Mouse (Mus musculus) heart, embryonic 16.5 days (tissue): ENCODE data around the gene Gm20388. TPM values are rescaled to one million over a fixed set of nuclear protein-coding genes. Genes with fewer than 3 reads are reported as not detected.

ENCODE experiments used
- ATAC-seq: fragments of 200-750 bp; cut with Nextera tagmentation; replicated peaks from 2 replicates; pipeline ENCODE4 v1.8.0; 2017; ENCODE audit warnings: moderate number of reproducible peaks; ENCODE audit not compliant: insufficient read depth, low FRiP score; ENCODE audit errors: extremely low read depth
- H3K27ac ChIP-seq: fragments of 300-500 bp; sonication (generic); 2 replicates; pipeline ENCODE4 v1.5.1; 2014; ENCODE audit warnings: mild to moderate bottlenecking, low read length, control low read depth, moderate library complexity
- H3K27me3 ChIP-seq: fragments of 300-500 bp; sonication (generic); 2 replicates; pipeline ENCODE4 v1.6.1; 2014; ENCODE audit warnings: low read length, mixed read lengths; ENCODE audit not compliant: control insufficient read depth, insufficient read depth
- H3K36me3 ChIP-seq: fragments of 300-500 bp; sonication (generic); 2 replicates; pipeline ENCODE4 v1.6.1; 2014; ENCODE audit not compliant: control insufficient read depth, insufficient read depth
- H3K4me1 ChIP-seq: fragments of 300-500 bp; sonication (generic); 2 replicates; pipeline ENCODE4 v1.6.1; 2014; ENCODE audit warnings: low read length, mixed read lengths; ENCODE audit not compliant: control insufficient read depth, insufficient read depth
- H3K4me2 ChIP-seq: fragments of 300-500 bp; sonication (generic); 2 replicates; pipeline ENCODE4 v1.6.1; 2014; ENCODE audit warnings: low read depth, mild to moderate bottlenecking, control low read depth, low read length
- H3K4me3 ChIP-seq: fragments of 300-500 bp; sonication (generic); 2 replicates; pipeline ENCODE4 v1.5.1; 2014; ENCODE audit warnings: mild to moderate bottlenecking, control low read depth, low read length
- H3K9ac ChIP-seq: fragments of 300-500 bp; sonication (generic); 2 replicates; pipeline ENCODE4 v1.6.1; 2014; ENCODE audit warnings: low read length, control low read depth
- H3K9me3 ChIP-seq: fragments of 300-500 bp; sonication (generic); replicated peaks from 2 replicates; pipeline ENCODE4 v1.6.1; 2016; ENCODE audit warnings: low read length; ENCODE audit not compliant: control insufficient read depth
- WGBS: fragments of 180-500 bp; shearing (Covaris S2); extraction: QIAGEN DNeasy Blood & Tissue Kit; methylation state at CpG from one replicate; pipeline ENCODE4 v1.1.7; 2014; 5-methylcytosine and 5-hydroxymethylcytosine counted together
- polyA plus RNA-seq: library from polyadenylated mRNA; unstranded; fragments of >200 nt; fragmentation: Nextera tagmentation; extraction: Ambion mirVana; gene quantifications from 2 replicates; pipeline ENCODE4 v1.2.1, GENCODE M21; 2015

Gene Gm20388
- polyA plus RNA-seq, 1 experiment from 2014 or later, result 4.5 TPM

DNA sequence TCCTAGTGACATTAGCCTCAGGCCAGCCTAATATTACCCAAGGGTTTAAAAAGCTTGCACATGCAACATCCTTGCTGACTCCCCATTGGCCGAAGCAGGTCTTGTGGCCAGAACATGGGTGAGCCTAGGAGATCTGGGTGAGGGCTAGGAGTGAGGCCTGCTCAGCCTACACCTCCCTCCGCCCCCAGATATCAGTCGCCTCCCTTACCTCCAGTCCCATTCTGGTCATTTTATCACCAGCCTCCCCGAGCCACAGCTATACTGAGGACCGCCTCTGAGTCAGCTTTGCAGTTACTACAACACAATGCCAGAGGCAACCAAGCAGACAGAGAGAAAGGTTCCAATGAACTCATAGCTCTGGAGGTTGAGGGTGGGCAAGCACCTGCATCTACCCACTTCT, 2365.7 kb downstream of the Gm20388 start:
- WGBS, result 83% methylated on average over 5 of the region's 5 CpGs
- Histone ChIP-seq H3K9ac (no peak overlapping the region), H3K4me3 (no peak overlapping the region), H3K27ac (no peak overlapping the region), H3K9me3 (no peaks in the 10 kb centered on the region), H3K27me3 (no peaks in the 10 kb centered on the region), H3K36me3 (no peaks in the 10 kb centered on the region), H3K4me2 (no peak overlapping the region), H3K4me1 (peaks cover 23% of the 10 kb centered on the region)
- no peak for ATAC-seq

DNA sequence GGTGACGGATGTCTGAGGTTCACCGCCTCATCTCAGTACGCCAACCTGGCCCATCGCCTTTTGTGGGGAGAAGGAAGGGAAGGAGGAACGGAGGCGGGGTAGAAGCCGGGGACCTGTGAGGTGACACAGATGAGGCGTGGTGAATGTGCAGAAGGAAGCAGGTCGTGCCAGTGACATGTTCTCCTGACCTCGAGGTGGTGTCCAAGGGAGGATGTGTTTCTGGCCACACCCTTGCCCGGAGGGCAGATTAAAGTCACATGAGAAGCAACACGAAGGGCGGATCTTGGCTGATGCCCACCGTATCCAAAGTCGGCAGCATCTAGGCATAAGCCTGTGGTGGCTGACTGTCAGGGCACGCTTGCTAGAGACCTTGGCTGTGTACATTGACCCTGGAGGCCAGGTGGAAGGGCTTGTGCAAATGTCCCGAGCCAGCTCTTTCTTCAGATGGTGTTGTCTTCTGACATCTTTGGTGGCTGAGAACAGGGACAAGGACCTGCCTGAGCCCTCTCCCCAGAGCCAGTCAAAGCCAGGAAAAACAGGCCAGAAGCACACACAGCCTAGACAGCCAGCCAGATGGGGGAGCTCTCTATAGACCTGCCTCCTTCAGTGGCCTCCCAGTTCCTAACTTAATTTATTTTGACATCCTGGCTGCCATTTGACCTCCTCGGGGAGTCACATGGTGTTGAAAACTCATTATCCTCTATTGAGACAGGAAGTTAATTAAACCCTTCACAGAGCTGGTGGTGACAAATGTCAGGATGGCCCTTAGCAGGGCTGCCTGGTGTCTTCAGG, 2366.8 kb downstream of the Gm20388 start:
- no peak overlapping the region for H3K4me2 ChIP-seq
- H3K4me3 ChIP-seq, result no peak overlapping the region
- no peaks in the 10 kb centered on the region for H3K9me3 ChIP-seq
- no peaks in the 10 kb centered on the region for H3K27me3 ChIP-seq
- no peaks in the 10 kb centered on the region for H3K36me3 ChIP-seq
- H3K4me1 ChIP-seq, result peaks cover 23% of the 10 kb centered on the region
- H3K9ac ChIP-seq, result no peak overlapping the region
- no peak overlapping the region for H3K27ac ChIP-seq
- ATAC-seq, result no peak
- 74% methylated on average over 18 of the region's 18 CpGs for WGBS

DNA sequence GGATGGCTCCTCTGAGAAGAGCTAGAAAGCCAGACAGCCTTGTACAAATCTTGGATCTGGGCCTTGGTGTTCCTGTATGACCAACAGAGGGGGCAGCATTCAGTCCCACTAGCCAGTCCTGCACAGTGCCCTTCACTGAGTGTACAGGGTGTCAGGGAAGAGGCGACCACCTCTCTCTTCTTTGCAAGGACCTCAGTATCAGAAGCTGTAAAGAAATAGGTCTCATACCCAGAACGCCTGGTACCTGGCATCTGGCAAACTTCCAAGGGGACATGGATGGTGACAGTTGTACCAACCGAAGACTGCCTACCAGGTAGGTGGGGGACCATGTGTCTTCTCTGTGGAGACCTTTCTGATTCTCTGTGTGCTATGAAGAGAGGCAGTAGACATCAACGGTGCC, 2369.5 kb downstream of the Gm20388 start:
- no peaks in the 10 kb centered on the region for H3K27me3 ChIP-seq
- H3K4me2 ChIP-seq, result no peak overlapping the region
- H3K4me3 ChIP-seq, result no peak overlapping the region
- H3K27ac ChIP-seq, result no peak overlapping the region
- WGBS, result 68% methylated on average over 4 of the region's 4 CpGs
- peaks cover 22% of the 10 kb centered on the region for H3K4me1 ChIP-seq
- ATAC-seq, result no peak
- H3K9me3 ChIP-seq, result no peaks in the 10 kb centered on the region
- H3K36me3 ChIP-seq, result no peaks in the 10 kb centered on the region
- H3K9ac ChIP-seq, result no peak overlapping the region

DNA sequence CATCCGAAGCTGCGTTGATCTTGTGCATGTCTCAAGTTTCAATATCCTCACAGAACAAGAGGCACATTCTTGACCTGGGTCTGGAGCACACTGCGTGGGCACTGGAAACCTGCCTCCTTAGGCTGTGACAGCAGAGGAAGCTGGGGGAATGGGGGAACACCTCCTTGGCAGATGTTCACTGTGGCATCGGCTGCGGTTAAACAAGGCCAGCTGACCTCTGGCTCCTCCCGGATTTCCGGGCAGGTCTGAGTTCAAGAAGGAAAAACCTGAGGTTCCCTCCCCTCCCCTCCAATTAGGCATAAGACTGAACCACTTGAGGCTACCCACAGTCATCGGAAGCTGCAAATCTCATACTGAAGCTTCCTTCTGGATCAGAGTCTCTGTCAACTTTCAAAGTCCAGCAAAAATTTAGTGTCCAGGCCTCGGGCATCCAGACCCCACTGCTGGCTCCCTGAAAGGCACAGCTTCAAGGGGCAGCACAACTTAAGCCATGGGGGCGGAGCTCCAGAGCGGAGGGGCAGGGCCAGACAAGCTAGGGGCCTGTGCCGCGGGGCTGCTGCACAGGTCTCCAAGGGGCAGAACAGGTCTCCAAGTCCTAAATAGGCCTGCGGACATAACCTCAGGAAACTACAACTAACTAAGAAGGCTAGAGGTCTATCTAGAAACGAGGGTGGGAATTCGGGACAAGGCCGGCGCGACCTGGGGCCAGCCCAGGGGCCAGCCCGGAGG, 2370.1 kb downstream of the Gm20388 start:
- H3K4me3 ChIP-seq, result peak overlapping the region; percentile 52
- H3K27me3 ChIP-seq, result no peaks in the 10 kb centered on the region
- H3K27ac ChIP-seq, result peak overlapping the region; percentile 67
- peak; percentile 2; the same call in 1 of the 2 replicates for ATAC-seq
- peaks cover 25% of the 10 kb centered on the region for H3K4me1 ChIP-seq
- 9% methylated on average over 20 of the region's 20 CpGs for WGBS
- no peaks in the 10 kb centered on the region for H3K9me3 ChIP-seq
- H3K4me2 ChIP-seq, result peak overlapping the region; percentile 61
- peak overlapping the region; percentile 54 for H3K9ac ChIP-seq
- H3K36me3 ChIP-seq, result no peaks in the 10 kb centered on the region

DNA sequence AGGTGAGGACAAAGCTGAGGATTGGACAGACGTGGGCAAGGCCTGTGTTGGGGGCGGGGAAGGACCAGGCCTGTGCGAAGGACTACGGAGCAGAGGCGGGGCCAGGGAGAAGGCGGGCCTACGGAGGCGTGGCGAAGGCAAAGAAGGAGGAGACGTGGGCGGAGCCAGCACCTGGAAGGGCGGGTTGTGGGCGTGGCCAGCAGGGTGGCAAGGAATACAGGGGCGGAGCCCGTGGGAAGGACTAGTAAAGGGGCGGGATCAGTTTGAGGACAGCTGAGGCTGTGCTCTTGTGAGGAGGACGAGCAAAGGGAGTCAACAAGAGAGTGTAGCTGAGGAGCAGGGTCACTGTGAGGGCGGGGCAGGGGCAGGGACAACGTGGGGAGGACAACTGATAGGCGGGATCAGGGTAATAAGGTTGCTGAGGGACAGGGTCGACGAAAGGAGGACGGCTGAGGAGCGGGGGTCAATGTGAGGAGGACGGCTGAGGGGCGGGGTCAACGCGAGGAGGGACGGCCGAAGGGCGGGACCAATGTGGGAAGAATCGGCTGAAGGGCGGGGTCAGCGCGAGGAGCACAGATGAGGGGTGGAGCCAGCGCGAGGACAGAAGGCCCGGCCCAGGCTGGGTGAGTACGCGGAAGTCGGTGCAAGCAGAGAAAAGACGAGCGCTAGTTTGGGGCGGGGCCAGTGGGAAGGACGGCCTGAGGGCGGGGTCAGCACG, 2370.8 kb downstream of the Gm20388 start:
- Histone ChIP-seq H3K4me2 (peak overlapping the region; percentile 61), H3K9me3 (no peaks in the 10 kb centered on the region), H3K27ac (peak overlapping the region; percentile 78), H3K36me3 (no peaks in the 10 kb centered on the region), H3K9ac (peak overlapping the region; percentile 59), H3K4me3 (peak overlapping the region; percentile 67), H3K4me1 (peaks cover 30% of the 10 kb centered on the region), H3K27me3 (no peaks in the 10 kb centered on the region)
- ATAC-seq, result peak; percentile 90
- under 1% methylated on average over 47 of the region's 47 CpGs for WGBS

DNA sequence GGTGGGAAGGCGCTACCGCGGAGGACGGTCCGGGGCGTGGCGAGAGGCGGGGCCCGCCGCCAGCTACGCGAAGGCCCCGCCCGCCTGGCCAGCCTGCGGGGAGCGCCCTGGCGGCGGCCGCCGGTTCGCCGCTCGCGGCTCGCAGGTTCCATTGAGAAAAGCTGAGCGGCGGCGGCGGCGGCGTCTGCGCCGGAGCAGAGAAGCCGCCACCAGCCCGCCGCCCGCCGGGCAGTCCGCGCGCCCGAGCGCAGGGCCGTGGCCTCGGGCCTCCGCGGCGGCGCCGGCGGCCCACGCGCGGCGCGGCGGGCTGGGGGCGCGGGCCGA, 2371.4 kb downstream of the Gm20388 start, which contains the start of gene Zfpm1:
Zfpm1 (plus strand) TSS at position 107 of the 324 bp plus-strand sequence.
- H3K4me1 ChIP-seq, result peaks cover 35% of the 10 kb centered on the region
- WGBS, result under 1% methylated on average over 57 of the region's 60 CpGs
- H3K27me3 ChIP-seq, result no peaks in the 10 kb centered on the region
- no peaks in the 10 kb centered on the region for H3K9me3 ChIP-seq
- H3K4me2 ChIP-seq, result peak within 1 kb of the TSS; percentile 96
- no peaks in the 10 kb centered on the region for H3K36me3 ChIP-seq
- H3K9ac ChIP-seq, result peak within 1 kb of the TSS; percentile 81
- peak within 1 kb of the TSS; percentile 67 for H3K4me3 ChIP-seq
- no peak for ATAC-seq
- H3K27ac ChIP-seq, result peak within 1 kb of the TSS; percentile 84

DNA sequence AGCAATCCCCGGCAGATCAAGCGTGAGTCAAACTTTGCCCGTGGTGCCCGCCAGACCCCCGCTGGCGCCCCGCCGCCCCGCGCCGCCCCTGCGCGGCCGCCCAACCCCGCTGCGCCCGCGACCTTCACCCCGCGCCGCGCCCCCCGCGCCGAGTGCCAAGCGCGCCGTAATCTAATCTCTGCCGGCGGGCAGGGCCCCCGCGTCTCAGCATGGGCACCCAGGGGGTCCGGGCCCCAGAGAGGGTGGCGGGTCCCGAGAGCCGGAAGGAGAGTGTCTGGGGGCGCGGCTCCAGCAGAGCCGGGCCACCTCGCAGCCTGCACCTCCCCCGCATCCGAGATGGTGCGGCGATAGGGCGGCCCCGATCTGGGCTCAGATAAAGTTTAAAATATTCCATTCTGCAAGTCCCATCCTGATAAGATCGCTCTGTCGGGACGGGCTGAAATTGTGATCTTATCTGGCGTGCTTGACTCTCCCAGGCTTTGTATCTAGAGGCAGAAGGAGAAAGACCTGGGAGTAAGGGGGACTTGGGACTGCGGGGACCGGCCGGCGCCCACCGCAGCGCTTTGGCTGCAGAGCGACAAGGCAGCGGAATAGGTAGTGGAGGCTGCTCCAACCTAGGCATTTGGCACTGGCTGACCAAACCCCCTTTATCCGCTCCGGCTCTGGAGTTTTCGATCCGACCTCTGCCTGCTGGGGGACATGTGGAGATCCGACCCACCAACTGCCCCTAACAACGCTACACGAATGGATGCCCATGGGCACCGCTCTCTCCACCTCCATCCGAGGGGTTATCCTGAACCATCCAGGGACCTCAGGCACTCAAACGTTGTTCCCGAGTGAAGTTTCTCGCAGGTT, 2372.1 kb downstream of the Gm20388 start:
- Histone ChIP-seq H3K27me3 (no peaks in the 10 kb centered on the region), H3K4me2 (peak overlapping the region; percentile 96), H3K4me3 (peak overlapping the region; percentile 67), H3K4me1 (peaks cover 39% of the 10 kb centered on the region), H3K36me3 (no peaks in the 10 kb centered on the region), H3K27ac (peak overlapping the region; percentile 84), H3K9me3 (no peaks in the 10 kb centered on the region), H3K9ac (peak overlapping the region; percentile 81)
- 2% methylated on average over 60 of the region's 70 CpGs for WGBS
- no peak for ATAC-seq

DNA sequence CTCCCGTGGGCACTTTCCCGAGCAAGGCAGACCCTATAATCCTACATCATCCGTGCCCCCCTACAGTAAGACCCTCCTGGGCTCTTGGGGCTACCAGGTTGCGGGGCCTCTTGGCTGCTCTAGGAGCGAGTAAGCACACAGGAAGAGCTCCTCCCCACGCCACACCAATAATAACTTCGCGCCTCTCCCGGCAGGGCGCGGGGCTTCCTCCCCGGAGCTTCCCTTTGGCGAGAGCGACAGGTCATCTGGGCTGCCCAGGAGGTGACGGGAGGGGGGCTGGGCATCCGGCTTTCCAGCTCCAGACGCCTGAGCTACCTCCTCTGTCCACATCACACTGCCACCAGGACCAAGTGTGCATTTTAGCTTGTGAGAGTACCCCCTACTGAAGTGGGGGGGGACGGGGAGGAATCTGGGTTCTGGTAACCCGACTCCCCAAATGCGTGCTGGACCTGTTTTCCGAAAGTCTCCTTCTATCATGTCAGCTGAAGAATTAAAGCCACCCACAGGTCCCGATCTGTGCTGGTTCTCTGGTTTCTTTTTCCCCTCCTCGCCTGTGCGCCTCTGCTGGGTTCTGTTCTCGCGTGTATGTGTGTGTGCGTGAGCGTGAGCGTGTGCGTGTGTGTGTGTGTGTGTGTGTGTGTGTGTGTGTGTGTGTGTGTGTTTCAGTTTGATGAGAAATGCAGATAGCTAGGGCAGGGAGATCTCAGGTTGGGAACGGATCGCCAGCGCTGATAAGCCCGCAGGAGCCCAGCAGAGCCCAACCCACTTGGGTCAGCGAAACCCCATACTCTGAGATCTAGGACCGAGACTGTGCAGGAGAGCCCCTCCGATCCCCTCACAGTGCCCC, 2372.9 kb downstream of the Gm20388 start:
- peak overlapping the region; percentile 67 for H3K4me3 ChIP-seq
- H3K27me3 ChIP-seq, result no peaks in the 10 kb centered on the region
- H3K4me1 ChIP-seq, result peaks cover 47% of the 10 kb centered on the region
- ATAC-seq, result no peak
- no peaks in the 10 kb centered on the region for H3K36me3 ChIP-seq
- no peaks in the 10 kb centered on the region for H3K9me3 ChIP-seq
- H3K4me2 ChIP-seq, result peak overlapping the region; percentile 96
- under 1% methylated on average over 37 of the region's 37 CpGs for WGBS
- peak overlapping the region; percentile 84 for H3K27ac ChIP-seq
- peak overlapping the region; percentile 81 for H3K9ac ChIP-seq
